Mouse (Mus musculus) intestine, postnatal 0 days (tissue): ENCODE data around the gene Adssl1. TPM values are rescaled to one million over a fixed set of nuclear protein-coding genes. Genes with fewer than 3 reads are reported as not detected.

Experiments used
- ATAC-seq: fragments of 200-750 bp; cut with Nextera tagmentation; 2 replicates; pipeline ENCODE4 v1.8.0; 2017; ENCODE audit warnings: mild to moderate bottlenecking, moderate TSS enrichment, moderate library complexity
- H3K27ac ChIP-seq: fragments of 300-500 bp; sonication (generic); 2 replicates; pipeline ENCODE4 v1.5.1; 2014; ENCODE audit warnings: mild to moderate bottlenecking, low read depth, low read length, moderate library complexity
- H3K27me3 ChIP-seq: fragments of 300-500 bp; sonication (generic); replicated peaks from 2 replicates; pipeline ENCODE4 v1.6.1; 2014; ENCODE audit warnings: low read length, mixed read lengths; ENCODE audit not compliant: control insufficient read depth, insufficient read depth
- H3K36me3 ChIP-seq: fragments of 300-500 bp; sonication (generic); 2 replicates; pipeline ENCODE4 v1.6.1; 2014; ENCODE audit warnings: mild to moderate bottlenecking, moderate library complexity; ENCODE audit not compliant: control insufficient read depth, insufficient read depth
- H3K4me1 ChIP-seq: fragments of 300-500 bp; sonication (generic); replicated peaks from 2 replicates; pipeline ENCODE4 v1.6.1; 2014; ENCODE audit warnings: antibody characterized with exemption, low read length, mixed read lengths; ENCODE audit not compliant: control insufficient read depth, insufficient read depth
- H3K4me2 ChIP-seq: fragments of 300-500 bp; sonication (generic); replicated peaks from 2 replicates; pipeline ENCODE4 v1.6.1; 2014; ENCODE audit warnings: low read depth, mild to moderate bottlenecking, moderate library complexity
- H3K4me3 ChIP-seq: fragments of 300-500 bp; sonication (generic); 2 replicates; pipeline ENCODE4 v1.5.1; 2014; ENCODE audit warnings: low read depth, low read length
- H3K9ac ChIP-seq: fragments of 300-500 bp; sonication (generic); 2 replicates; pipeline ENCODE4 v1.6.1; 2014; ENCODE audit warnings: mild to moderate bottlenecking, low read depth, low read length
- H3K9me3 ChIP-seq: fragments of 300-500 bp; sonication (generic); 2 replicates; pipeline ENCODE4 v1.6.1; 2016; ENCODE audit warnings: mixed run types; ENCODE audit not compliant: control insufficient read depth
- CTCF ChIP-seq: sonication (generic); IDR thresholded peaks from 2 replicates; pipeline ENCODE4 v1.5.1; 2016; ENCODE audit warnings: low read depth, mild to moderate bottlenecking, control low read depth, antibody characterized with exemption, moderate library complexity
- WGBS: fragments of 180-500 bp; shearing (Covaris S2); extraction: QIAGEN DNeasy Blood & Tissue Kit; methylation state at CpG from one replicate; pipeline ENCODE4 v1.1.7; 2014; 5-methylcytosine and 5-hydroxymethylcytosine counted together
- polyA plus RNA-seq: library from polyadenylated mRNA; unstranded; fragments of >200 nt; fragmentation: Nextera tagmentation; extraction: Ambion mirVana; gene quantifications from 2 replicates; pipeline ENCODE4 v1.2.1, GENCODE M21; 2015

The Adssl1 gene
- polyA plus RNA-seq, 1 experiment from 2014 or later, result 0.57 TPM

DNA sequence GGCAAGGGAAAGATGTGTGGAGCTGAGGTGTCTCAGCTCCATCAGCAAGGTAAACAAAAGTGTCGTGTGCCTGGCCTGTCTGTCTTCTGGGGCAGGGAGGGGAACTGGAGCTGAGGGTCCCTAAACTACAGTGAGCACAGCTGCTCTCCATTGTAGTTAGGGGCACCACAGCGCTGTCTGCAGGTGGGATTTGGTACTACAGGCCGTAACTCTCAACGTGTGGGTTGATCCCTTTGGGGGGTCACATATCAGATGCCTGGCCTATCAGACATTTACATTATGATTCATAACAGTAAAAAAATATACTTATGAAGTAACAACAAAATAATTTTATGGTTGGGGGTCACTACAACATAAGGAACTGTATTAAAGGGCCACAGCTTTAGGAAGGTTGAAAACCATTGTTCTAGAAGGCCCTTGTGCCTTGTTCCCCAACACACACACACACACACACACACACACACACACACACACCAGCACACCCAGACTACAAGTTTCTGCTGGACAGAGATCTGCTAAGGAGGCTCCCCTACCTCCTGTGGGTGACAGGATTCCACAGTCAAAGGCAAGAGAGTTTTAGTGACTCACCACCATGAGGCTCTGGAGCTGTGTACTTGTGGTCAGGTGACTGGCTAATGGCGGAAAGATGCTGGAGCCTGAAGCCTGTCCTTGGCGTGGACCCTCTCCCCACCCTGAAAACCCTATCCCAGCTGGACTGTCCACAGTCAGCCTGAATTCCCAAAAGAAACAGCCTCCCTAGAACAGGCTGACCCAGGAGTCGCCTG, 7.4 kb downstream of the Adssl1 start:
- no peaks in the 10 kb centered on the region for H3K9me3 ChIP-seq
- 68% methylated on average over 7 of the region's 7 CpGs for WGBS
- ATAC-seq, result no peak

GRCm38 (mm10) chr12:112628197-112628596, 8.4 kb downstream of the Adssl1 start:
- TF ChIP-seq CTCF, result no peak
- WGBS, result 87% methylated on average over 6 of the region's 6 CpGs
- Histone ChIP-seq H3K4me3 (no peak overlapping the region), H3K9ac (no peak overlapping the region), H3K4me2 (no peak overlapping the region), H3K27me3 (no peaks in the 10 kb centered on the region), H3K9me3 (no peaks in the 10 kb centered on the region), H3K27ac (no peak overlapping the region), H3K36me3 (no peaks in the 10 kb centered on the region), H3K4me1 (peaks cover 17% of the 10 kb centered on the region)
- no peak for ATAC-seq

More for the DNA sequence above, 7.4 kb downstream of the Adssl1 start:
- Histone ChIP-seq H3K36me3 (no peaks in the 10 kb centered on the region), H3K4me1 (peaks cover 17% of the 10 kb centered on the region), H3K9ac (no peak overlapping the region), H3K4me2 (no peak overlapping the region), H3K4me3 (no peak overlapping the region), H3K27ac (no peak overlapping the region), H3K27me3 (no peaks in the 10 kb centered on the region)
- TF ChIP-seq CTCF, result peak; percentile 69

DNA sequence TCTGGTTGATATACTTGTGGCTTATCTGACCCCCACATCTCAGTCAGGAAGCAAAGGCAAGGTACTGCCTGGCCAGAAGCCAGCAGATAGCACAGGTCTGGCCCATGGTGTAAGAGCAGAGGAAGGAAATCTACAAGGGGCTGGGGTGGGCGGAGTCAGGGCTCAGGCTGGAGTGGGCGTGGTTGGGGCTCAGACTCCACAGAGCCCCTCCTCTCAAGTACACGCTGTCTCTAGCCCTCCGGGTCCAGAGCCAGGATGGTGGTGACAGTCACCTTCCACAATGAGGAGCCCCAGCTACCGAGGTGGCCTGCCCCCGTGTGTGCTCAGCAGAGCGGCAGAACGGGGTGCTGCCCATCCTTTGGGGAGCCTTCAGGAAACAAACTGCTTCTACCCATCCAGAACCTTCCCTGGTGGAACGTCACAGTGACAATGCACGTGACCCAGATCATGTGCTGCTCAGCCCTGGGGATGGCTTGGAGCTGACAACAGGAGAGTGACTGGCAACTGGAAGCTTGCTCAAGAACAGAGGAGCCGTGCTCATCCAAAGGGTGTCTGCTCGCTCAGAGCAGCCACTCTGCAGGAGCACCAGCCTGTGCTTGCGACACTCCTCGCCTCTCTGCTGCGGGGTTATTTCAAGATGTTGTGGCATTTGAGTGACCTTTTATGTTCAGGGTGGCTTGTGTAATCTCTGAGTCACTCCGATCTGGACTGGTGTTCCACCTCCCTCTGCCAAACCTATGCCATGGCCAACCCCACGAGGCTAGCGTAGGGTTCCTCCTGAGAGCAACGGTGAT, 9.3 kb downstream of the Adssl1 start:
- H3K4me1 ChIP-seq, result peaks cover 17% of the 10 kb centered on the region
- H3K9ac ChIP-seq, result no peak overlapping the region
- peak; percentile 23; the same call in 1 of the 2 replicates for ATAC-seq
- WGBS, result 22% methylated on average over 19 of the region's 19 CpGs
- H3K27ac ChIP-seq, result no peak overlapping the region; the same call in 1 of the 2 replicates
- H3K9me3 ChIP-seq, result no peaks in the 10 kb centered on the region
- peak overlapping the region; percentile 50 for H3K4me2 ChIP-seq
- 0 out of 2 replicates have a peak overlapping the region, but pooled peaks have one; percentile 1 for H3K4me3 ChIP-seq
- H3K36me3 ChIP-seq, result no peaks in the 10 kb centered on the region
- no peak for TF ChIP-seq CTCF
- H3K27me3 ChIP-seq, result no peaks in the 10 kb centered on the region

GRCm38 (mm10) chr12:112630029-112630428, 10.2 kb downstream of the Adssl1 start:
- Histone ChIP-seq H3K9me3 (no peaks in the 10 kb centered on the region), H3K4me3 (no peak overlapping the region), H3K9ac (no peak overlapping the region), H3K4me1 (peaks cover 17% of the 10 kb centered on the region), H3K4me2 (no peak overlapping the region), H3K27me3 (no peaks in the 10 kb centered on the region), H3K27ac (no peak overlapping the region), H3K36me3 (no peaks in the 10 kb centered on the region)
- 93% methylated on average over 12 of the region's 12 CpGs for WGBS
- no peak for TF ChIP-seq CTCF
- ATAC-seq, result no peak

- Histone ChIP-seq H3K4me2 (no peak overlapping the region), H3K4me1 (peaks cover 17% of the 10 kb centered on the region), H3K9ac (no peak overlapping the region), H3K4me3 (no peak overlapping the region), H3K27ac (no peak overlapping the region), H3K36me3 (no peaks in the 10 kb centered on the region), H3K27me3 (no peaks in the 10 kb centered on the region), H3K9me3 (no peaks in the 10 kb centered on the region)
- ATAC-seq, result no peak
- 78% methylated on average over 5 of the region's 5 CpGs for WGBS
- no peak for TF ChIP-seq CTCF
Measured at GRCm38 (mm10) chr12:112630796-112631195, 11.0 kb downstream of the Adssl1 start.

- Histone ChIP-seq H3K4me2 (no peak overlapping the region), H3K36me3 (no peaks in the 10 kb centered on the region), H3K27ac (no peak overlapping the region), H3K4me3 (no peak overlapping the region), H3K9ac (no peak overlapping the region), H3K9me3 (no peaks in the 10 kb centered on the region), H3K27me3 (no peaks in the 10 kb centered on the region), H3K4me1 (peaks cover 13% of the 10 kb centered on the region)
- no peak for TF ChIP-seq CTCF
- ATAC-seq, result no peak
- WGBS, result 34% methylated on average over 1 of the region's 1 CpGs
Measured at GRCm38 (mm10) chr12:112631472-112631871, 11.6 kb downstream of the Adssl1 start.
